Mouse (Mus musculus) bone marrow macrophage, adult 2 months (primary cell): ENCODE measurements around the gene Gm20716.

ENCODE experiments used
- CTCF ChIP-seq: IDR thresholded peaks from 2 replicates; pipeline ENCODE4 v1.5.1; 2012; ENCODE audit warnings: low read depth, mild to moderate bottlenecking, low read length, moderate library complexity
- POLR2A ChIP-seq: IDR thresholded peaks from 2 replicates; pipeline ENCODE4 v1.6.1; 2012; ENCODE audit warnings: mild to moderate bottlenecking, low read depth, low read length, borderline replicate concordance

DNA sequence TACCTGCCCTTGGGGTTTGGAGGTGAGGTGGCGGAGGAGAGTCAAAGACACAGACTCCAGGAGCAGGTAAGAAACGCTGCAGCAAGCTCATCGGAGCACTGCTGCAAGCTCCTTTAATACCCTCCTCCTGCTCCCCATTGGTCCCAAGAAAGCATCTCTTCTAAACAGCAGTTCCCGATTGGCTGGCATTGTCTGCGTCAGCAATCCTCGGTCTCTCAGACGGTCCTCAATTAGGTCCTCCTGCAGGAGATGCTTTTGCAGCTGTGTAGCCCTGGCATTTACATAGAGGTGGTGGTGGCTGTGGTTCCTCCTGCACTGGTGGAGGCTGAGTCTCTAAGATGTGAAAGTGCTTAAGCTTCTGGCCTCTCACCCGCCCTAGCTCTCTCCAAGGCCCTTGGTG, 15.4 kb upstream of the Gm20716 start:
- TF ChIP-seq CTCF: no peak
- TF ChIP-seq POLR2A: no peak
